Mouse (Mus musculus) E14TG2a.4 (cell line): ENCODE data around the gene Pqlc2.

Experiments
- CTCF ChIP-seq: conservative IDR thresholded peaks from 2 replicates; pipeline ENCODE4 v1.5.1; 2014; ENCODE audit warnings: low read length
- NANOG ChIP-seq: IDR thresholded peaks from 2 replicates; pipeline ENCODE4 v1.6.1; 2014; ENCODE audit warnings: borderline replicate concordance, low read length, mixed read lengths
- POU5F1 ChIP-seq: IDR thresholded peaks from 2 replicates; pipeline ENCODE4 v1.6.1; 2014; ENCODE audit warnings: low read length, borderline replicate concordance

DNA sequence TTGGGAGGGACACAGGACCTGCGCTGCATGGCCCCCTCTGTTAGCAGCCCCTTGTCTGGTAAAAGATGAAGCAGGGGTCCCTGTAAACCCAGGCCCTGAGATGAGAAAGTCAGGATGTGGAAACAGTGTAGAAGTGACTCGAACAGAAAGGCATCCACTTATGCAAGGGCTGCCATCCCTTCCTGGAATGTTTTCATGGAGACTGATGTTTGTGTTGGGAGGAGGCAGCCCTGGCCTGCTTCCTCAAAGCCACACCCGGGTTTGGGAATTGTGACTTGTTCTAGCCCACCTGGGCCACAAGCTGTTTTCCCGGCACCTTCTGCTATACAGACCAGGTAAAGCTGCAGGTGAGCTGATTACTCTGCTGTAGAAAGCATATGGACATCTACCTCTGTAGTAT, 54.4 kb downstream of the Pqlc2 start:
- no peak for TF ChIP-seq CTCF
- no peak for TF ChIP-seq NANOG
- no peak for TF ChIP-seq POU5F1
